Mouse (Mus musculus): ENCODE measurements at regions not wholly inside any gene's neighbourhood (a gene's known extent, or its start where the extent isn't known, plus 50 kb on each side); places are given as distances from the start of the nearest gene placed in this dataset.

- in situ Hi-C loops (cut with MboI; ENCODE audit: unreplicated experiment in 2 of 2): no loop called here
Measured at GRCm38 (mm10) chr2:137729207-137729606, 527.2 kb upstream of the Btbd3 start.

GRCm38 (mm10) chr2:137723651-137724050 is 532.7 kb upstream of the Btbd3 start:
- in situ Hi-C loops (cut with MboI; ENCODE audit: unreplicated experiment in 2 of 2): no loop called here

GRCm38 (mm10) chr2:137721767-137722424 is 534.5 kb upstream of the Btbd3 start:
- in situ Hi-C loops (cut with MboI; ENCODE audit: unreplicated experiment in 2 of 2): no loop called here

- in situ Hi-C loops (cut with MboI; ENCODE audit: unreplicated experiment in 2 of 2): no loop called here
Measured at GRCm38 (mm10) chr2:137715891-137716290, 540.5 kb upstream of the Btbd3 start.

GRCm38 (mm10) chr2:137706528-137706988 is 549.8 kb upstream of the Btbd3 start:
- in situ Hi-C loops (cut with MboI; ENCODE audit: unreplicated experiment in 2 of 2): no loop called here

GRCm38 (mm10) chr2:137705724-137706422 is 550.5 kb upstream of the Btbd3 start:
- in situ Hi-C loops (cut with MboI; ENCODE audit: unreplicated experiment in 2 of 2): no loop called here

GRCm38 (mm10) chr2:137704948-137705723 is 551.2 kb upstream of the Btbd3 start:
- in situ Hi-C loops (cut with MboI; ENCODE audit: unreplicated experiment in 2 of 2): no loop called here

GRCm38 (mm10) chr2:137704565-137704947 is 551.8 kb upstream of the Btbd3 start:
- in situ Hi-C loops (cut with MboI; ENCODE audit: unreplicated experiment in 2 of 2): no loop called here

GRCm38 (mm10) chr2:137704051-137704450 is 552.3 kb upstream of the Btbd3 start:
- in situ Hi-C loops (cut with MboI; ENCODE audit: unreplicated experiment in 2 of 2): no loop called here

- in situ Hi-C loops (cut with MboI; ENCODE audit: unreplicated experiment in 2 of 2): no loop called here
Measured at GRCm38 (mm10) chr2:137695885-137696284, 560.5 kb upstream of the Btbd3 start.

- in situ Hi-C loops (cut with MboI; ENCODE audit: unreplicated experiment in 2 of 2): no loop called here
Measured at GRCm38 (mm10) chr2:137694020-137694419, 562.3 kb upstream of the Btbd3 start.

- in situ Hi-C loops (cut with MboI; ENCODE audit: unreplicated experiment in 2 of 2): no loop called here
Measured at GRCm38 (mm10) chr2:137687208-137687607, 569.2 kb upstream of the Btbd3 start.

- in situ Hi-C loops (cut with MboI; ENCODE audit: unreplicated experiment in 2 of 2): no loop called here
Measured at GRCm38 (mm10) chr2:137686735-137687134, 569.6 kb upstream of the Btbd3 start.

- in situ Hi-C loops (cut with MboI; ENCODE audit: unreplicated experiment in 2 of 2): no loop called here
Measured at GRCm38 (mm10) chr2:137681762-137682161, 565.3 kb upstream of the Jag1 start.

GRCm38 (mm10) chr2:137663171-137663570 is 546.7 kb upstream of the Jag1 start:
- in situ Hi-C loops (cut with MboI; ENCODE audit: unreplicated experiment in 2 of 2): no loop called here

- in situ Hi-C loops (cut with MboI; ENCODE audit: unreplicated experiment in 2 of 2): no loop called here
Measured at GRCm38 (mm10) chr2:137662216-137662615, 545.8 kb upstream of the Jag1 start.

GRCm38 (mm10) chr2:137660449-137660848 is 544.0 kb upstream of the Jag1 start:
- in situ Hi-C loops (cut with MboI; ENCODE audit: unreplicated experiment in 2 of 2): no loop called here

- in situ Hi-C loops (cut with MboI; ENCODE audit: unreplicated experiment in 2 of 2): no loop called here
Measured at GRCm38 (mm10) chr2:137654296-137654695, 537.9 kb upstream of the Jag1 start.

- in situ Hi-C loops (cut with MboI; ENCODE audit: unreplicated experiment in 2 of 2): no loop called here
Measured at GRCm38 (mm10) chr2:137644160-137644559, 527.7 kb upstream of the Jag1 start.

GRCm38 (mm10) chr2:137643269-137644055 is 527.0 kb upstream of the Jag1 start:
- in situ Hi-C loops (cut with MboI; ENCODE audit: unreplicated experiment in 2 of 2): no loop called here

Measured in v-Abl transformed pro-B cells (cell line).